Mouse (Mus musculus): Measurements from ENCODE around the gene Ugt1a6b. TPM values are rescaled to one million over a fixed set of nuclear protein-coding genes. Genes with fewer than 3 reads are reported as not detected.

Gene Ugt1a6b
- polyA plus RNA-seq, 1 experiment = 1.8 TPM

DNA sequence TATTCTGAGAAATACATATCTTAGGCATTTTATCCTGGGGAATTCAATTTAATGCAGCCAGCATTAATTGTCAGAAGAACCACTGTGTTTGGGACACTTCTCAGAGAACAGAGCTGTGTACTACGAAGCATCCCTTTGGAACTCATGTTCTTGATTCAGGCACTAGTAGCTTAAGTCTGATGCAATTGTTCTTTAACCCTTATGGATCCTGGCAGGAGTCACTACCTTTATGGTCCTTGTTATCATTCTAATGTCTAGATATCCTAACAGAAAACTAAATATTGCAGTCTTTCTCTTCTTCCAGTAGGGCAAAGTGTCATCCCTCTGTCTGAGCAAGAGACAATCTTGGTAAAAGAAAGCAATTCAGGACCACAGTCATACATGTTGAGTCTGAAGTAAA is 110.0 kb downstream of the Ugt1a6b start:
- TF ChIP-seq CTCF (IDR thresholded peaks at IDR 0.05; ENCODE audit: borderline replicate concordance, extremely low read depth, insufficient read depth, insufficient read length) (no peak), POLR2A (IDR thresholded peaks at IDR 0.05; ENCODE audit: borderline replicate concordance, extremely low read depth, insufficient read depth, insufficient read length, poor library complexity, severe bottlenecking) (no peak)
- DNase-seq (ENCODE audit: low read depth) = peak; percentile 3

DNA sequence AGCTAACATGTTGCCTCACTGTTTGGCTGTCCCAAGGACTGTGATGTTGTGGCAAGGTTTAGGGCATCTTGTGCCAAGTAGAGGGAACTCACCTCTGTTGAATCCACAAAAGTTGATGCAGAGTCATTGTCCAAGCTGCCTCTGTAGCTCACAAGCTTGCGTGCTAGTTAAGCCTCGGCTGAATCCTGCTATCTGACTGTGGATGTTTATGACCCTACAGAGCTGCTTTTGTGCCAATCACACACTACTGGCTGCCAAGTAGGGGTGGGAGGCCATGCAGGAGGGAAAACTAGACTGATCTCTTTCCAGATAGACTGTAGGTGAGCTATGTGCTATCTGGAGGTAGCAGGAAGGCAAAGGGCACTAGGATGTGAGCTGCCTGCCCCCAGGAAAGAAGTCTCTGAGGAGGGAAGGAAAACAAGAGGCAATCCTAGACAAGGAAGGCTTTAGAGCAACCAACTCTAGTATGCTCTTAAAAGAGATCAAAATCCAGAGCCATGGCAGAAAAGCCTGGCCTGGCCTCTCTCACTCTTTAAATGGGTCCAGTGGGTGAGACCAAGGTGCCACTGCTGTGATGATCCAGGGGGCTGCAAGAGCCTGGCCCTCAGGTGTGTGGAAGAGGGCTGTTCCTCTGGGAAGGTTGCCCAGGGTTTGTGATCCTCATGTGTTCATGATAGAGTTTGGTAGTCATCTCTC is 110.9 kb downstream of the Ugt1a6b start:
- peak; percentile 5 for DNase-seq (ENCODE audit: low read depth)
- TF ChIP-seq POLR2A (IDR thresholded peaks at IDR 0.05; ENCODE audit: borderline replicate concordance, extremely low read depth, insufficient read depth, insufficient read length, poor library complexity, severe bottlenecking) (no peak), CTCF (IDR thresholded peaks at IDR 0.05; ENCODE audit: borderline replicate concordance, extremely low read depth, insufficient read depth, insufficient read length) (no peak)

DNA sequence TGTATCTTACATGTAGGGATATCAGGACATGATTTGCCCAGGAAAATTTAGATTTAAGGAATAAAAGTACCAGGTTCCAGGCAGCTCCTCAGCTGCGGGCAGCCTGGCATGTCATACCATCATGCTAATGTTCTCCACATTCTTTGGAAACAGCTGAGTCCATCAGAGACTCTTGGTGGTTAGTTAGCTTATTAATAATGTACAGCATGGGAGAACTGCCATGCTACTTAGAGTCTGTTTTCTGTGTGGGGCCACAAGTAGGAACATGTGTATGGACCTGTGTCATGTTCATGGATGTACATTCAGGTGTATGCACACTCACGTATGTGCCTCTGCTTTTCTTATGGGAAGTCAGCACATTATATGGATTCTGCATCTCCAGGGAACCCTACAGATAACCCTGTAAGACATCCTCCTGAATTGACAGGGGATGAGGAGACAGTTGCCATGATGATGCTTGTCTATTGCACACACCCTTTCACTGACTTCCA is 111.5 kb downstream of the Ugt1a6b start:
- DNase-seq (ENCODE audit: low read depth) = peak; percentile 2
- no peak for TF ChIP-seq POLR2A (IDR thresholded peaks at IDR 0.05; ENCODE audit: borderline replicate concordance, extremely low read depth, insufficient read depth, insufficient read length, poor library complexity, severe bottlenecking)
- no peak for TF ChIP-seq CTCF (IDR thresholded peaks at IDR 0.05; ENCODE audit: borderline replicate concordance, extremely low read depth, insufficient read depth, insufficient read length)

DNA sequence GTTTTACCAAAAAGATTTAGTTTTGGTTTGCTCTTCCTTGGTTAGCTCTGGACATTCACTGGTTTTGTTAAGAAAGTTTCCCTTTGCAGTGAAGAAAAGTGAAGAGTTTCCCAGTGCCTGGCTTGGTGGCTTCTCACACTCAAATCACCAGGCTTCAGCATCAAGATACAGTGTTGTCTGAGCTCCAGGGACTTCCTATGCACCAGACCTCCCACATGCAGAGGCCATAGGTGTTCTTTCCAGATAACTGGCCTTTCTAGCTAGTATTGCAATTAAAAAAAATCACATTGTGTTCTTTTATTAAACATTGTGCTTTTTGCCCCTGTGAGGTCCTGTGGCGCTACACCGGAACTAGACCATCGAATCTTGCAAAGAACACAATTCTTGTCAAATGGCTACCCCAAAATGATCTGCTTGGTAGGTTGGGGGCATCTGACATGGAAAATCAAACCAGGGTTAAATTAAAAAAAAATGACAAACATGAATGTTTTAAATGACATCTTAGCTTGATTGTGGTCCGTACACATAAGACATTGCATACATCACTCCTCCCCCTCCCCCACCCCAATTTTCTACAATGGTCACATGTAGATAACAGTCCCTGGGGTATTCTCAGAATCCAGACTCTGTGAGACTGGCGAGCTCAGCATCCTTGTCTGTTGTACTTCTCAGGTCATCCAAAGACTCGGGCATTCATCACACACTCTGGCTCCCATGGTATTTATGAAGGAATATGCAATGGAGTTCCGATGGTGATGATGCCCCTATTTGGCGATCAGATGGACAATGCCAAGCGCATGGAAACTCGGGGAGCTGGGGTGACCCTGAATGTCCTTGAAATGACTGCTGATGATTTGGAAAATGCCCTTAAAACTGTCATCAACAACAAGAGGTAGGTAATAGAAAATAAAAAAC is 112.7 kb downstream of the Ugt1a6b start:
- DNase-seq (ENCODE audit: low read depth) = peak; percentile 10
- no peak for TF ChIP-seq POLR2A (IDR thresholded peaks at IDR 0.05; ENCODE audit: borderline replicate concordance, extremely low read depth, insufficient read depth, insufficient read length, poor library complexity, severe bottlenecking)
- no peak for TF ChIP-seq CTCF (IDR thresholded peaks at IDR 0.05; ENCODE audit: borderline replicate concordance, extremely low read depth, insufficient read depth, insufficient read length)

DNA sequence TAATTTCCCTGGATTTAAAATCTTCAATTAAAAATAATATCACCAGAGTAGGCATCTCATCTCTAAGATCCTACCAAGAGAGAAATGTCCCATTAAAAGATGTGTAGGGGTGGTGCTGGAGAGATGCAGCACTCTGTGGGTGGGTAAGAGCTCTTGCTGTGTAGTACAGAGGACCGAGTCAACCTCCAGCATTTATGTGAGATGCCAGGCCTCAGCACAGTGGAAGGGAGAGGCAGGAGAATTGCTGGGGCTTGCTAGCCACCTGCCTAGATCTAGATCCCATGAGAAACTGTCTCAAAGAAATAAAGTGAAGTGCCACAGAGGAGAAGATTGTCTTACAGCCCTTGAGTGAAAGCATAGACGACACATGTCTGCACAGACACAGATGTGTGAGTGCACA is 113.5 kb downstream of the Ugt1a6b start:
- TF ChIP-seq POLR2A (IDR thresholded peaks at IDR 0.05; ENCODE audit: borderline replicate concordance, extremely low read depth, insufficient read depth, insufficient read length, poor library complexity, severe bottlenecking) (no peak), CTCF (IDR thresholded peaks at IDR 0.05; ENCODE audit: borderline replicate concordance, extremely low read depth, insufficient read depth, insufficient read length) (no peak)
- peak; percentile 6 for DNase-seq (ENCODE audit: low read depth)

DNA sequence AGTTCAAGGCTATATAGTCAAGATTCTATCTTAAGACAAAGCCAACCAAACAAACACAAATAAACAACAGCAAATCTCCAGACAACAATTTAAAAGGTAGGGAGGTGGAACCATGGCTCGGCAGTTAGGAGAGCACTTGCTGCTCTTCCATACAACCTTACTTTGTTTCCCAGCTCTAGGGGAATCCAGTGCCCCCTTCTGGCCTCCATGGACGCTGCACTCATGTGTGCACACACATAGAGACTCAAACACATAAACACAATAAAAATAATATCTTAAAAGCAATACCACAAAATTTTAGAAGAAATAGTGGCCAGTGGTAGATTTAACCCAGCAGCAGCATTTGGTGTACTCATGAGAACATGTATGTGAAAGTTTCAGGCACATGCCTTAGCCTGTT is 114.1 kb downstream of the Ugt1a6b start:
- peak; percentile 2 for DNase-seq (ENCODE audit: low read depth)
- TF ChIP-seq CTCF (IDR thresholded peaks at IDR 0.05; ENCODE audit: borderline replicate concordance, extremely low read depth, insufficient read depth, insufficient read length) = peak; percentile 14; the same call in 1 of the 2 replicates
- no peak for TF ChIP-seq POLR2A (IDR thresholded peaks at IDR 0.05; ENCODE audit: borderline replicate concordance, extremely low read depth, insufficient read depth, insufficient read length, poor library complexity, severe bottlenecking)

DNA sequence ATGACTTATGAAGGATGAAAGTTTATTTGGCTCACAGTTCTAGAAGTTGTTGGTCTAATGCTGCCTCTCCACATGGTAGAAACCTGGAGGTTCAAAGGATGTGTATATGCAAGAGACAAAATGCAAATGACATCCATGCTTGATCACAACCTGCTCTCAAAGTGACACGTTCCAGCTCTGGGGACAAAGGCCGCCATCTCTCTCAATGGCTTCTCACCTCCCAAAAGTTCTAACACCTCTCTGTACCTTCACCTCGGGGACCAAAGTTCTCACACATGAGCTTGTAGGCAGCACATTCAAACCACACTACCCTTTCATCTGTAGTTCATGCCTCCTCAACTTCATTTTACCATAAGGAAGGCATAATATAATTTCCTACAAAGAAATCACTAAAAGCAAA is 114.5 kb downstream of the Ugt1a6b start:
- DNase-seq (ENCODE audit: low read depth) = peak; percentile 1

DNA sequence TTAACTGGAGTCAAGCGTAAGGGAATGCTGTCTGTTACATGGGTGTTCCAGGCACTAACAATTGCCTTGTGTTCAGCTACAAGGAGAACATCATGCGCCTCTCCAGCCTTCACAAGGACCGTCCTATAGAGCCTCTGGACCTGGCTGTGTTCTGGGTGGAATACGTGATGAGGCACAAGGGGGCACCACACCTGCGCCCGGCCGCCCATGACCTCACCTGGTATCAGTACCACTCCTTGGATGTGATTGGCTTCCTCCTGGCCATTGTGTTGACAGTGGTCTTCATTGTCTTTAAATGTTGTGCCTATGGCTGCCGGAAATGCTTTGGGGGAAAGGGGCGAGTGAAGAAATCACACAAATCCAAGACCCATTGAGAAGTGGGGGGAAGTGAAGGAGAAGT is 115.0 kb downstream of the Ugt1a6b start:
- peak; percentile 1 for DNase-seq (ENCODE audit: low read depth)
- TF ChIP-seq CTCF (IDR thresholded peaks at IDR 0.05; ENCODE audit: borderline replicate concordance, extremely low read depth, insufficient read depth, insufficient read length) (no peak), POLR2A (IDR thresholded peaks at IDR 0.05; ENCODE audit: borderline replicate concordance, extremely low read depth, insufficient read depth, insufficient read length, poor library complexity, severe bottlenecking) (no peak)

More for the DNA sequence above, 114.5 kb downstream of the Ugt1a6b start:
- TF ChIP-seq CTCF (IDR thresholded peaks at IDR 0.05; ENCODE audit: borderline replicate concordance, extremely low read depth, insufficient read depth, insufficient read length) (no peak), POLR2A (IDR thresholded peaks at IDR 0.05; ENCODE audit: borderline replicate concordance, extremely low read depth, insufficient read depth, insufficient read length, poor library complexity, severe bottlenecking) (no peak)

DNA sequence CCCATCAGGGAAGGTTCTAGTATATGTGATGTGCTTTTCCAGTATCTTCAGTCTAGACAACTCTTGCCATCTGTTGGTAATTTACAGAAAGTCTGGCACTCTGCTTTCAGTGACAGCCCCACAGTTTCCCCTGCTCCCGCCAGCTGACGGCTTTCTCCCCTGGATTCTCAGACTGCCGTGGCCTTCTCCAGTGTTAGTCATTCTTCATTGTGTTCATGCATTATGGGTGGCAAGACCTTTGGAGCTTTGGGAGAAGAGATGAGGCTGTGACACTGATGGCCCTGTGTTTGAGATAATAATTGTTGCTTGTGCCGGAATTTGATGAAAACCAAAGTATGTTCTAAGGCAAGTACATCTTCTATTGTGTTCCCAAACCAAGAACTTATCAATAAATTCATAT is 115.5 kb downstream of the Ugt1a6b start:
- TF ChIP-seq POLR2A (IDR thresholded peaks at IDR 0.05; ENCODE audit: borderline replicate concordance, extremely low read depth, insufficient read depth, insufficient read length, poor library complexity, severe bottlenecking) (no peak), CTCF (IDR thresholded peaks at IDR 0.05; ENCODE audit: borderline replicate concordance, extremely low read depth, insufficient read depth, insufficient read length) (no peak)
- no peak for DNase-seq (ENCODE audit: low read depth)

DNA sequence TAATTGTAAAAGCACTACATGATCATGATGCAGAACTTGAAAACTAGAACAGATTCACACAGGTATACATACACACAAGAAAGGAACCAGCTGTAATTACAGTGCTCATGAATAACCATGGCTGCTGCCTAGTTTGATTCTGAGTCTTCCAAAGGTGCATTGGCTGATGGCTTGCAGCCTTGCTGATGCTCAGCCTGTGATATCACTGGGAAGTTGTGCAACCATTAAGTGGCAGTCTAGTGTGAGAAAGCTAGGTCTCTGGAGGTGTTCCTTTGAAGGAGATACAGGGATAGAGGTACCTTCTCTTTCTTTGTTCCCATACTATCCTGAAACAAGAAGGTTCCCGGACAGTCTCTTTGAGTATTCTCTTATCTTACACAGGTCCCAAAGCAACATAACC is 116.0 kb downstream of the Ugt1a6b start:
- TF ChIP-seq CTCF (IDR thresholded peaks at IDR 0.05; ENCODE audit: borderline replicate concordance, extremely low read depth, insufficient read depth, insufficient read length) (no peak), POLR2A (IDR thresholded peaks at IDR 0.05; ENCODE audit: borderline replicate concordance, extremely low read depth, insufficient read depth, insufficient read length, poor library complexity, severe bottlenecking) (no peak)
- no peak for DNase-seq (ENCODE audit: low read depth)

DNA sequence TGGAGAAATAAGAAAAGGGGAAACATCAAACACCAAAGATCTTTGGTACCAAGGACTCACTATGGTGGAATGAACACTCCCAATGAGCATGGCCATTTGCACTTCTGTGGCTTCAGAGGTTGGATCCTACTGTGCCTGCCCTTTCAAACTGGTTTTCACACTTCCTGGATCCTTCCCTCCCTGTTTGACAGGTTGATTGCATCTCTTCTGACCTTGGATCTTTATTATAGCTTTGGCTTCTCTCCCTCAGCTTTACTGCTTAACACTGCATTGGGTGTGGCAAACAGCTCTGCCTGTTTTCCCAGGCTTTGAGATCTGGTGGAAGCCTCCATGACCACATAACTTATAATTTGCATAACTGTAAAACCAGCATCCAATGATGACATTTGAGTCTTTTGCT is 117.3 kb downstream of the Ugt1a6b start:
- no peak for DNase-seq (ENCODE audit: low read depth)
- no peak for TF ChIP-seq CTCF (IDR thresholded peaks at IDR 0.05; ENCODE audit: borderline replicate concordance, extremely low read depth, insufficient read depth, insufficient read length)
- no peak for TF ChIP-seq POLR2A (IDR thresholded peaks at IDR 0.05; ENCODE audit: borderline replicate concordance, extremely low read depth, insufficient read depth, insufficient read length, poor library complexity, severe bottlenecking)
